Mouse (Mus musculus) midbrain, embryonic 16.5 days (tissue): ENCODE measurements around the gene B3galnt1. TPM values are rescaled to one million over a fixed set of nuclear protein-coding genes. Genes with fewer than 3 reads are reported as not detected.

Source experiments
- ATAC-seq: fragments of 200-750 bp; cut with Nextera tagmentation; 2 replicates; pipeline ENCODE4 v1.8.0; 2017; ENCODE audit warnings: moderate TSS enrichment
- H3K27ac ChIP-seq: fragments of 300-500 bp; sonication (generic); 2 replicates; pipeline ENCODE4 v1.5.1; 2014; ENCODE audit warnings: mild to moderate bottlenecking, low read length, mixed read lengths
- H3K27me3 ChIP-seq: fragments of 300-500 bp; sonication (generic); 2 replicates; pipeline ENCODE4 v1.6.1; 2014; ENCODE audit warnings: low read depth, low read length, mixed read lengths; ENCODE audit not compliant: control insufficient read depth, insufficient read depth
- H3K36me3 ChIP-seq: fragments of 300-500 bp; sonication (generic); 2 replicates; pipeline ENCODE4 v1.6.1; 2014; ENCODE audit warnings: mild to moderate bottlenecking, low read length, moderate library complexity, mixed read lengths; ENCODE audit not compliant: control insufficient read depth, insufficient read depth
- H3K4me1 ChIP-seq: fragments of 300-500 bp; sonication (generic); 2 replicates; pipeline ENCODE4 v1.6.1; 2014; ENCODE audit warnings: mild to moderate bottlenecking, low read length, mixed read lengths; ENCODE audit not compliant: control insufficient read depth, insufficient read depth
- H3K4me2 ChIP-seq: fragments of 300-500 bp; sonication (generic); 2 replicates; pipeline ENCODE4 v1.6.1; 2014; ENCODE audit warnings: mild to moderate bottlenecking, low read length, mixed read lengths
- H3K4me3 ChIP-seq: fragments of 300-500 bp; sonication (generic); 2 replicates; pipeline ENCODE4 v1.5.1; 2014; ENCODE audit warnings: low read depth, mild to moderate bottlenecking, low read length, moderate library complexity, mixed read lengths
- H3K9ac ChIP-seq: fragments of 300-500 bp; sonication (generic); 2 replicates; pipeline ENCODE4 v1.6.1; 2014; ENCODE audit warnings: low read depth, low read length, mixed read lengths
- H3K9me3 ChIP-seq: fragments of 300-500 bp; sonication (generic); replicated peaks from 2 replicates; pipeline ENCODE4 v1.6.1; 2014; ENCODE audit warnings: mild to moderate bottlenecking, low read length, mixed read lengths; ENCODE audit not compliant: control insufficient read depth, poor library complexity, severe bottlenecking
- WGBS: fragments of 180-500 bp; shearing (Covaris S2); extraction: QIAGEN DNeasy Blood & Tissue Kit; methylation state at CpG from one replicate; pipeline ENCODE4 v1.1.7; 2014; 5-methylcytosine and 5-hydroxymethylcytosine counted together
- polyA plus RNA-seq: library from polyadenylated mRNA; unstranded; fragments of >200 nt; fragmentation: Nextera tagmentation; extraction: Ambion mirVana; gene quantifications from 2 replicates; pipeline ENCODE4 v1.2.1, GENCODE M21; 2015

B3galnt1 gene
- polyA plus RNA-seq, result 115 and 118 TPM in 2 replicates

DNA sequence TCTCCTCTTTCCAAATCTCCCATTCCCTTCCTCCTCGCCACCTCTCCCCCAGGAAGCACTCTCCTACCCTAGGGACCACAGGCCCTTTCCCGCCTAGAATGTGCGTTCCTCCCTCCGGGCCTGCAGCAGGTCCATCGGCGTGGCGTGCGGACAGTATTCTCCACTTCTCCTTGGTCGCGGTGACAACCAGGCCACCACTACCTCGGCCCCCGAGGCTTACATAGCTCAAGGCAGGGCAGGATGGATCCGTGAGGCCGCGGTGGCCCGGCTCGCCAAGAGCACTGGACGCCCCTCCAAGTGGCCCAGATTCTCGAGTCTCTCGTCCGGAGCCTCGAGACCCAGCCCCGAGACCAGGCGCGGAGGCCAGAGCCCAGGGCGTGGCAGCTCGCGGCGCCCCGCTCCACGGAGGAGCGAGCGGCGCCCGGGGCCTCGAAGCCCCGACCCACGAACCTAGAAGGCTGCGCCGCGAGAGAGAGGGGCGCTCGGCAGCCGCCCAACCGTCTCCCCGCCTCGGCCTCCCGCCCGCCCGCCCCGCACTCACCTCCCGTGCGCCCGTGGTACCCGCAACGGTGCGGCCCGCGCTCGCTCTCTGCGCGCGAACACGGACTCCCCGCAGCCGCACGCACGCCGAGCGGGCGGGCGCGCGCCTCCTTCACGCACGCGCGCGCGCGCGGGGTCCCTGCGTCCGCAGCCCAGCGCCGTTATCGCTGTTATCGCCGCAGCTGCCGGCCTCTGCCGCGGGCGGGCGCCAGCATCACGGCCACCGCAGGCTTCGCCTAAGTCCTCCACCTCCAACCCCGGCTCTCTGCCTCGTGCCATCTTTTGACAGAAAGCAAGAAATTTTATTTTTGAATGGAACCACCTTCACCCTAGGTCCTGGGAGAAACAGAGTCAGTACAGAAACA is at the start of gene B3galnt1:
Gene B3galnt1, minus strand, starts transcription at position 700 of the 905 bp plus-strand sequence.
- Histone ChIP-seq H3K27ac (peak within 1 kb of the TSS; percentile 85), H3K9ac (peak within 1 kb of the TSS; percentile 76), H3K4me3 (peak within 1 kb of the TSS; percentile 83), H3K9me3 (no peaks in the 10 kb centered on the region), H3K36me3 (no peaks in the 10 kb centered on the region), H3K27me3 (no peaks in the 10 kb centered on the region), H3K4me2 (peak within 1 kb of the TSS; percentile 83), H3K4me1 (peaks cover 26% of the 10 kb centered on the region)
- under 1% methylated on average over 60 of the region's 99 CpGs for WGBS
- ATAC-seq, result peak; percentile 91

DNA sequence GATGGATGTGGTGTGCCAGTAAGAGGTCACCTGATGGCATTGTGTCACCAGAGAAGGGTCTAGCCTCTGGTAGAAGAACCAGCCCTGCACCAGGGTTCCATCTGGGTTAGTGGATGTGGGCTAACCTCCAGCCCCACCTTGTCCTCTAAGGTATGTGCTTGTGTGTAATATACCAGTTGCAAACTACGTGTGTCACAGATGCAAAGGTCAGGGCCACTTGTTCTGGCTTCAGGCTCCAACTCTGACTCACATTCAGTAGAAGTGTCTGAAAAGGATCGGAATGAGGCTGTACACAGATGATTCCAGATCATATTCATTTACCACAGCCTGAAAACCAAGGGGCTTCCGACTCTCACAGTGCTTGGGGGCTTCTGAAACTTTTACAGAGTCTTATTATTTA is 35.8 kb upstream of the B3galnt1 start:
- ATAC-seq, result no peak
- Histone ChIP-seq H3K9me3 (no peaks in the 10 kb centered on the region), H3K27ac (no peak overlapping the region), H3K36me3 (no peaks in the 10 kb centered on the region), H3K27me3 (no peaks in the 10 kb centered on the region), H3K4me2 (no peak overlapping the region), H3K4me3 (no peak overlapping the region), H3K9ac (no peak overlapping the region), H3K4me1 (no peaks in the 10 kb centered on the region)
- 83% methylated on average over 3 of the region's 3 CpGs for WGBS

DNA sequence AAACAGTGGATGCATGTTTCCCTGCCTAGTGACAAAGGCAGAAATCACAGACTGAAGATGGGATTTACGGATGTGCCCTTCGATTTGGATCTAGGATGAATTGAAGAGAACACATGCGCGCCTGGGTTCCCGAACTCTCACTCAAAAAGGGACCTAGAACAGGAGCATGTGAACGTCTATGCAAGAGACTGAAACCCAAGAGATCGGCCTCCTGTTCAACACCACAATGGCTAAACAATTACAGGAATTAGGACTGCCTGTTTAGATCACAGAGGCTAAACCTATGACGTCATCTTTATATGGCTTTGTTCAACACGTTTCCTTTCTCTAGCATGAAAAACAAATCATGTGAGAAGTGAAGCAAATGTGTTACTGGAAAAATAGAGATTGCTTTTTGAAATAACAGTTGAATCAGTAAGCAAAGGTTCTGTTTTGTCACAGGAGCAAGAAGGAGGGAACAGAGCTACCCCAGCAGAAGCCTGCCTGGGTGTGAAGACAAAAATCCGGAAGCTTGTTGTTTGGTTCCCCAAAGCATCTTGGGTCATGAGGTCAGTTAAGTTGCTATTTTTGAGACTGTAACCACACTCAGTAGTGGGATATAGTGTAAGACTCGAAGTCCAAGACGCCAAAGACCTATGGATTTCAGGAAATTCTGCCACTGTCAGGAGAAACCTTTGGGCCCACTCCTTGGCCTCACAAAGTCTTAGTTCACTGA is 35.1 kb upstream of the B3galnt1 start:
- no peaks in the 10 kb centered on the region for H3K36me3 ChIP-seq
- WGBS, result 74% methylated on average over 12 of the region's 12 CpGs
- no peak overlapping the region for H3K4me3 ChIP-seq
- H3K9me3 ChIP-seq, result no peaks in the 10 kb centered on the region
- H3K9ac ChIP-seq, result no peak overlapping the region
- no peak overlapping the region for H3K27ac ChIP-seq
- H3K4me2 ChIP-seq, result no peak overlapping the region
- H3K4me1 ChIP-seq, result no peaks in the 10 kb centered on the region
- no peaks in the 10 kb centered on the region for H3K27me3 ChIP-seq
- ATAC-seq, result no peak

DNA sequence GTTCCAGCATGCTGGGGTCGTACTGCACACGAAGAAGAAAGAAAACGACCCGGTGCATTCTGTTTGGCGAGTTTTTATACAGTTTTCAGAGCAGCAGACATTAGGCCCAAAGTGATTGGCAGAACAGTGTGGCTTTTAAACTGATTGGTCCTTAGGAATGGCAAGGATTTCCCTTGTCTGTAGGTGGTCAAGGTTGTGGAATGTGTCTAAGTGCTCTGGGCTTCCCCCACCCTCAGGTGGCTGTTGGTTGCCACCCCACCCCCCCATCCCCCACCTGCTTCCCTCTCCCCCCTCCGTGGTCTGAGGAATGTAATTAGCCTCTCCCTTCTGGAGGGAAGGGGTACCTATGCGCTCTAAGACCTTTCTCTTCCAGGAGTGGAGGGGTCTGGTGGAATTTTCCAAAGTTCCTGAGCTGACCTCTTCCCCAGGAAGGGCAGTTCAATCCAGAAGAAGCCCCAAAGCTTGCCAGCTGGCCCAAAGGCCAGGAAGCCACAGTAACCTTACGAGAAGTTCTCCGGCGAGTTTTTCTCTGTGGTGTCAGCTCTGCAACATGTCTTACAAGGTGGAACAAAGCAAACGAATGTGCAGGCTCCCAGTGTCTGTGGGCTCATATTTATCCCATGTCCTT is 28.3 kb upstream of the B3galnt1 start:
- 80% methylated on average over 11 of the region's 11 CpGs for WGBS
- no peaks in the 10 kb centered on the region for H3K4me1 ChIP-seq
- no peak overlapping the region for H3K4me3 ChIP-seq
- no peaks in the 10 kb centered on the region for H3K27me3 ChIP-seq
- H3K27ac ChIP-seq, result no peak overlapping the region
- no peaks in the 10 kb centered on the region for H3K36me3 ChIP-seq
- no peak overlapping the region for H3K4me2 ChIP-seq
- no peaks in the 10 kb centered on the region for H3K9me3 ChIP-seq
- no peak for ATAC-seq
- H3K9ac ChIP-seq, result no peak overlapping the region

DNA sequence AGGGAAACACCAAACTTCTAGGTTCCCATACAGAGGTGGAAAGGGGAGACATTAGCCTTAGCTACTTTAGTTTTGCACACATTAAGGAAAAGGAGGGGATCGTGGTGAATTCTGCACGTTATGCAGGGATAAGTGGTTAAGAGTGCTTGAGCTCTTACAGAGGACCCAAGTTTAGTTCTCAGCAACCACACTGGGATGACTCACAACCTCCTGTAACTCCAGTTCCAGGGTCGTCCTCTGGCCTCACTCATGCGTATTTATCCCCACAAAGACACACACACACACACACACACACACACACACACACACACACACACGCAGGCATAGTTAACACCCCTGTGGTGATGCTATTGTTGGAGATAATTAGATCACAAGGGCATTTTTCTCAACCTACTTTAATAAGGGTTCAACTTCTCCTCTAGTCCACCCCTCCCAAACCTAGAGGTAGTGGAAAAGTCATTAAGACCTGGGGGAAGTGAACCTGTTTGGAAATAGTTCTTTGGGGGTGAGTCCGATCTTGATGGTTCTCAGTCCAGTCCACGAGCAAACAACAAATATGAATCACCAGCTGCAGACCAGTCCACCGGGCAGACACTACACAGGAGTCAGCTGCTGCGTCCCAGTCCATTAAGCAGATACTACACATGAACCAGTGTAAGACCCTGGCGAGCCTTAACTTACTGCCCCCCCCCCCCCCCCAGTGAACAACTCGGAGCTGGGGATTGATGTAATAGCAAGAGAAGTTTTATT is 27.6 kb upstream of the B3galnt1 start:
- ATAC-seq, result no peak
- 77% methylated on average over 11 of the region's 11 CpGs for WGBS
- Histone ChIP-seq H3K9ac (no peak overlapping the region), H3K9me3 (no peaks in the 10 kb centered on the region), H3K36me3 (no peaks in the 10 kb centered on the region), H3K27me3 (no peaks in the 10 kb centered on the region), H3K4me2 (no peak overlapping the region), H3K4me3 (no peak overlapping the region), H3K4me1 (no peaks in the 10 kb centered on the region), H3K27ac (no peak overlapping the region)

DNA sequence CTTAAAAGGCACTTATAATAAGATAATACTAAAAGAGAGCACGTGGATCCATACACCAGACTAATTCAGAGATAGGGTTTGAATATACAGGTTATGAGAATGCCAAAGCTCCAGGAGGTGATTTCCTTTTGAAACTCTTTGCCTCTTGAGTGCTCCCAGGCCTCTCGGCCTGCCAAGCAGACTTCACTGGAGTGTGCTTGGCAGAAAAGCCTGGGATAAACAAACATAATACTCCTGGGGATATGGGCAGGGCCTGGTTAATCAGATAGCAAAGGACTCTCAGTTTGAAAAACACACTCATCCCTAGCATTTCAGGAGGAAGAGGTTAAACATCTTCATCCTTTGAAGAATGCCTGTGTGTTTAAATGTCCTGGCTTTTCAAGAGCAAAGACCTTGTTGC is 25.4 kb upstream of the B3galnt1 start:
- Histone ChIP-seq H3K36me3 (no peaks in the 10 kb centered on the region), H3K4me2 (no peak overlapping the region), H3K9me3 (no peaks in the 10 kb centered on the region), H3K27me3 (no peaks in the 10 kb centered on the region), H3K27ac (no peak overlapping the region), H3K9ac (no peak overlapping the region), H3K4me1 (no peaks in the 10 kb centered on the region), H3K4me3 (no peak overlapping the region)
- ATAC-seq, result no peak
- 73% methylated on average over 2 of the region's 2 CpGs for WGBS

DNA sequence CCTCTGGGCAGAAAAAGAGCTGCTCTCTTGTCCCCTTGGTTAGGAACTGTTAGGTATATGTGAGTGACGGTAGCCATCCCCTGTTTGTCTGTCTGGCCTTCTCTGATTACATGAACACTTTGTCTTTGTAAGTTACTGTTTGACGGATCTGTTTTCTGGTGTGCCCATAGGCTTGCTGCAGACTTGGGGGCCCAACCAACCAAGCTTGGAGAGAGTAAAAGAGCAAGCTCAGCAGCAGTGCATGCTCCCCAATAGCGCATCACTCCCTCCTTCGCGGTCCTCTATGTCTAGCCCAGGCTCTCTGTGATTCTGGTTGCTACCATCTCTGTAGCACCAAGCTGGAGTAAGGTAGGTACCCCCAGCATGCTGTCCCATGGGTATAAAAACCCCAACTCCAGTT is 9.1 kb upstream of the B3galnt1 start:
- Histone ChIP-seq H3K4me3 (no peak overlapping the region), H3K4me2 (no peak overlapping the region), H3K27me3 (no peaks in the 10 kb centered on the region), H3K9ac (no peak overlapping the region), H3K9me3 (no peaks in the 10 kb centered on the region), H3K27ac (no peak overlapping the region), H3K4me1 (no peaks in the 10 kb centered on the region), H3K36me3 (no peaks in the 10 kb centered on the region)
- no peak for ATAC-seq
- WGBS, result 95% methylated on average over 5 of the region's 5 CpGs

DNA sequence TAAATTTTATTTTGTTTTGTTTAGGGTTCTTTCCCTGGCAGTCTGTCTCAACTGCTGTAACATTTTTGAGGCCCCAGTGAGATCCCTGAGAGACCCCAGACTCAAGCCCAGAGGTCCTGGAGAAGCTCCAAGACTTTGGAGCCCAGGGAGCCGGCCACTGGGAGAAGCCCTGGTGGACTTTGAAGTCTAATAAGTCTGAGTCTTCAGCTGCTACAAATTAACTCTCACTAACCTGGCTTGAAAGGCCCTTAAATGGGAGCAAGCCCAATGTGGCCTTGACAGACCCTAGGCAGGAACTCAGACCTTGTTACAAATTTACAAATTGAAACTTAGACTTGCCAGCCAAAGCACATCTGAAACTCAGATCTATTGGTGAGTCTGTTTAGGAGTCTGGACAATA is 8.7 kb upstream of the B3galnt1 start:
- Histone ChIP-seq H3K4me3 (no peak overlapping the region), H3K9ac (no peak overlapping the region), H3K27me3 (no peaks in the 10 kb centered on the region), H3K9me3 (no peaks in the 10 kb centered on the region), H3K4me1 (no peaks in the 10 kb centered on the region), H3K4me2 (no peak overlapping the region), H3K27ac (no peak overlapping the region), H3K36me3 (no peaks in the 10 kb centered on the region)
- no peak for ATAC-seq
- WGBS, result 44% methylated on average over 1 of the region's 1 CpGs
